Mouse (Mus musculus) hindbrain, embryonic 11.5 days (tissue): ENCODE results near the gene Krtcap2. TPM values are rescaled to one million over a fixed set of nuclear protein-coding genes. Genes with fewer than 3 reads are reported as not detected.
A peak's percentile ranks its signal among the peaks of the same experiment; 100 is the strongest.

Experiments used
- ATAC-seq: fragments of 200-750 bp; cut with Nextera tagmentation; 2 replicates; pipeline ENCODE4 v1.8.0; 2017; ENCODE audit warnings: mild to moderate bottlenecking, moderate TSS enrichment, moderate library complexity; ENCODE audit not compliant: low FRiP score
- DNase-seq: peaks from one replicate; pipeline ENCODE4 v3.0.0-alpha.2; 2015; ENCODE audit warnings: low spot score
- H3K27ac ChIP-seq: fragments of 300-500 bp; sonication (generic); 2 replicates; pipeline ENCODE4 v1.5.1; 2014; ENCODE audit warnings: mild to moderate bottlenecking, low read depth, low read length
- H3K27me3 ChIP-seq: fragments of 300-500 bp; sonication (generic); 2 replicates; pipeline ENCODE4 v1.6.1; 2014; ENCODE audit warnings: mild to moderate bottlenecking, low read length, moderate library complexity, mixed read lengths; ENCODE audit not compliant: control insufficient read depth, insufficient read depth
- H3K36me3 ChIP-seq: fragments of 300-500 bp; sonication (generic); 2 replicates; pipeline ENCODE4 v1.6.1; 2014; ENCODE audit warnings: mild to moderate bottlenecking, low read length, moderate library complexity, mixed read lengths; ENCODE audit not compliant: control insufficient read depth, insufficient read depth
- H3K4me1 ChIP-seq: fragments of 300-500 bp; sonication (generic); replicated peaks from 2 replicates; pipeline ENCODE4 v1.6.1; 2014; ENCODE audit warnings: low read length, mixed read lengths; ENCODE audit not compliant: control insufficient read depth, insufficient read depth
- H3K4me2 ChIP-seq: fragments of 300-500 bp; sonication (generic); replicated peaks from 2 replicates; pipeline ENCODE4 v1.6.1; 2014; ENCODE audit warnings: mild to moderate bottlenecking, low read depth, low read length
- H3K4me3 ChIP-seq: fragments of 300-500 bp; sonication (generic); 2 replicates; pipeline ENCODE4 v1.5.1; 2014; ENCODE audit warnings: low read depth, low read length
- H3K9ac ChIP-seq: fragments of 300-500 bp; sonication (generic); 2 replicates; pipeline ENCODE4 v1.6.1; 2014; ENCODE audit warnings: low read depth, low read length
- H3K9me3 ChIP-seq: fragments of 300-500 bp; sonication (generic); 2 replicates; pipeline ENCODE4 v1.6.1; 2016; ENCODE audit warnings: low read length; ENCODE audit not compliant: control insufficient read depth
- WGBS: fragments of 180-500 bp; shearing (Covaris S2); extraction: QIAGEN DNeasy Blood & Tissue Kit; methylation state at CpG from one replicate; pipeline ENCODE4 v1.1.7; 2014; 5-methylcytosine and 5-hydroxymethylcytosine counted together
- polyA plus RNA-seq: library from polyadenylated mRNA; unstranded; fragments of >200 nt; fragmentation: Nextera tagmentation; extraction: Ambion mirVana; gene quantifications from 2 replicates; pipeline ENCODE4 v1.2.1, GENCODE M21; 2014

The Krtcap2 gene
- polyA plus RNA-seq, 1 experiment from 2014 or later, result 289 TPM

- ATAC-seq (no peak), DNase-seq (no peak)
- Histone ChIP-seq H3K4me2 (no peak overlapping the region), H3K4me1 (peaks cover 13% of the 10 kb centered on the region), H3K9me3 (no peaks in the 10 kb centered on the region), H3K36me3 (no peaks in the 10 kb centered on the region), H3K4me3 (0 out of 2 replicates have a peak overlapping the region, but pooled peaks have one; percentile 12), H3K9ac (no peak overlapping the region), H3K27me3 (peaks cover 38% of the 10 kb centered on the region), H3K27ac (no peak overlapping the region)
- 81% methylated on average over 6 of the region's 7 CpGs for WGBS
Observed at GRCm38 (mm10) chr3:89278107-89278506, 32.3 kb downstream of the Krtcap2 start.

- Histone ChIP-seq H3K9ac (no peak overlapping the region), H3K9me3 (no peaks in the 10 kb centered on the region), H3K4me1 (peaks cover 13% of the 10 kb centered on the region), H3K27ac (no peak overlapping the region), H3K27me3 (peaks cover 38% of the 10 kb centered on the region), H3K4me3 (peak overlapping the region; percentile 38), H3K4me2 (peak overlapping the region; percentile 85), H3K36me3 (no peaks in the 10 kb centered on the region)
- DNase-seq (no peak), ATAC-seq (no peak)
- 21% methylated on average over 8 of the region's 8 CpGs for WGBS
Observed at GRCm38 (mm10) chr3:89278643-89279042, 32.9 kb downstream of the Krtcap2 start.

DNA sequence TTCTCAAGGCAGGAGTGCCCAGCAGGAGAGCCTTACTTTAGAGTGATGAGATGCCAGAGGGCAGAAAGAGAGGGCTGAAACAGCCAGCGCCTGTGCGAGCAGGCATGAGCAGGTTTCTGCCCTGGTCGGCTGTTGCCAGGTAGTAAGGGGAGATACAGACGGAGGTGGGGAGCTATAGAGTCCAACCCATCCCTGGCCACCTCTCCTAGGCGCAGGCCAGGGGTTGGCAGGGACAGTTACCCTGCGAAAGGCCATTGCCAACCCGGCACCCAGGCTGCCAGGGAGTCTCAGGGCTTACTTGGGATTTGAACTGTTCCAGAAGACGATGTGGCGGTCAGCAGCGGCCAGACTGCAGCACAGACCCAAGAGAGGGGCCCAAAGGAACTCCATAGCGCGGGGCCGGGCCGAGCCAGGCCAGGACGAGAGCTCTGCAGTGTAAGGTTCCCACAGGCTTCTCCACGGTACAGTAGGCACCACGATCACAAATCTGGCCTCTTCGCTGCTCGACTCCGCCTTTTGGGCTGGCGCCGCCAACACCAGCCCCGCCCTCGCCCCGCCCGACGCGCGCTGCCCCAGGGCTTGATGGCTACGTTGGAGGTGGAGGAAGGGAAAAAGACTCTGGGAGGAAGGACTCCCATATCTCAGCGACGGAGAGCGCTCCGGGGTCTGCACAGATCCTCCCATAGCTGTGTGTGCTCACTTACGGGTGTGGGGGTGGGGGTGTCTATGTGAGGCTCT is 33.6 kb downstream of the Krtcap2 start:
- H3K27ac ChIP-seq, result no peak overlapping the region
- H3K4me3 ChIP-seq, result peak overlapping the region; percentile 38
- WGBS, result 3% methylated on average over 33 of the region's 35 CpGs
- peak overlapping the region; percentile 35 for H3K9ac ChIP-seq
- H3K4me1 ChIP-seq, result peaks cover 13% of the 10 kb centered on the region
- ATAC-seq (peak; percentile 61), DNase-seq (peak; percentile 83)
- no peaks in the 10 kb centered on the region for H3K9me3 ChIP-seq
- H3K36me3 ChIP-seq, result no peaks in the 10 kb centered on the region
- peaks cover 38% of the 10 kb centered on the region for H3K27me3 ChIP-seq
- peak overlapping the region; percentile 85 for H3K4me2 ChIP-seq

- H3K4me3 ChIP-seq, result peak overlapping the region; percentile 38
- peak; percentile 57 for DNase-seq
- H3K27ac ChIP-seq, result no peak overlapping the region
- peaks cover 13% of the 10 kb centered on the region for H3K4me1 ChIP-seq
- no peaks in the 10 kb centered on the region for H3K9me3 ChIP-seq
- H3K36me3 ChIP-seq, result no peaks in the 10 kb centered on the region
- peak overlapping the region; percentile 85 for H3K4me2 ChIP-seq
- H3K9ac ChIP-seq, result peak overlapping the region; percentile 58
- peak; percentile 39 for ATAC-seq
- WGBS, result under 1% methylated on average over 29 of the region's 29 CpGs
- peaks cover 38% of the 10 kb centered on the region for H3K27me3 ChIP-seq
Observed at GRCm38 (mm10) chr3:89280050-89280605, 34.4 kb downstream of the Krtcap2 start.

DNA sequence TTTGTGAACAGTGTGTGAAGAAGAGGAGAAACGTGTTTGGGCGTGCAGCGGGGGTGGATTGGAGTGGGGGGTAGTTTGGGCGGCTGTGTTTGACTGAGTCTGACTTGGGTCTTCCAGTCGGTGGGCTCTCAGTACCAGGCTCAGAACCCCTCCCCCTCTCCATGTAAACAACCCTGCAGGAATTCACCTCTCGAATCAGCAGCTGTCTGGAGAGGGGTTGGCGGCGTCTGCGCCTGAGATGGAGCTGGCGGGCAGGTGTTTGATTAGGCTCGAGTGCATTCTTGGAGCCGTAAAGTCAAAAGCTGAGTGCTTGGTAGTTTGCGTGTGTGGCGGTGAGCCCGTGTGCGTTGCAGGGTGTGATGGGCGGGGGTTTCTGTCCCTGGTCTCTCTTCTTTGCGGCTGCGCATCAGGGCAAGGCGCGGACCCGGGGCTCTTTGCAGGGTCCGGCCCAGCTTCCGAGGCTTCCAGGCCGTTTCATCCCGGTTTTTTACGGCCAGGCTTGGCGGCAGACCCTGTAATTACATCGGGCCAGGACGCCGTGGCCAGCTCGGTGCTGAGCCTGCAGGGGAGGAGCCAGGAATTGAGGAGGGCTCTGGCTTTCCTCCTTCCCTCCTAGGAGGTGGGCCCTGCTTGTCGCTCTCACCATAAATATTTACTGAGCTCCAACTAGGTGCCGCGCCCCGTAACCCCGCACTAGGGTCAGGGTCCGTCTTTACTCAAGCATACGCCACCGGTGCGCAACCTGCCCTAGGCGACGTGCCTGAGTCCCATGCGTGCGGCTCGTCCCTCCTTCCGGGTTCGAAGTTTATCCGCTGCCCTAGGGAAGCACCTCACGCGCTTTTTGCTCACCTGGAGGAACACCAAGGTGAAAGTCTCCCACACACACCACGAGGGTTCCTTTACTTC is 35.1 kb downstream of the Krtcap2 start, which contains the start of gene Efna1:
TSS of gene Efna1 (minus strand) at position 537 of the 906 bp plus-strand sequence.
- Histone ChIP-seq H3K27me3 (peaks cover 38% of the 10 kb centered on the region), H3K27ac (no peak within 1 kb of the TSS), H3K36me3 (no peaks in the 10 kb centered on the region), H3K4me1 (peaks cover 13% of the 10 kb centered on the region), H3K9me3 (no peaks in the 10 kb centered on the region), H3K4me3 (peak within 1 kb of the TSS; percentile 38), H3K9ac (peak within 1 kb of the TSS; percentile 58), H3K4me2 (peak within 1 kb of the TSS; percentile 85)
- ATAC-seq (peak; percentile 36; the same call in 1 of the 2 replicates), DNase-seq (peak; percentile 62)
- WGBS, result under 1% methylated on average over 52 of the region's 52 CpGs

DNA sequence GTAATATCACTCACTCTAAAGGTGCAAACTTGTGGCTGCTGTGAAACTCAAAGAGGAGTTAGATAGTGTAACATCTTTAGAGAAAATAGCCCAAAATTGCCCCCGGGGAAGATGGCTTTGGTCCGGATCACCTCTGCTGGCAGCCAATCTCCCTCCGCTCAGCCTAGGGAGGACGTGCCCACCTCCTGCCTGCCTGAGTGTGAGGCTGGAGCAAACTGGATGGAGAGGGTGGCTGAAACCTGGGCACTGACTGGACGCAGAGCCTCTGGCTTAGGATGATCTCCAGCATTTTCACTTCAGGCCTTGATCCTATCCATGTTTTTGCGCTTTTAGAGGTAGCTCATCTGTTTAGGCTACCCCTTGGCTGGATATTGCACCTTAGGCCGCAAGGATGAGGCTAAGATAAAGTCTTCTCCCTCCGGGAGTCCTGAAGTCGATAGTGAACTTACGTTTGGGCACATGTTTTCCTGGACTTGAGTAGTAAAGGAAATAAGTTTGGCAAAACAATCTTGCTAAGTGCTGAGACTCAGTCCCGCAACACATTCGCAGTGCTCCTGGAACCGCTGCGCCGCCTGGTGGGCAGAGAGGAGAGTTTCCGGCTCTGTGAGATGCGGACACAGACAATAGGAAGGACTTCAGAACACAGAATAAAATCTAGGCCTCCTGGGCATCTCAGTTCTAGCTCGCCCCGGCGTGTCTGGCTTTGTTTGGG is 36.0 kb downstream of the Krtcap2 start:
- Histone ChIP-seq H3K27me3 (peaks cover 38% of the 10 kb centered on the region), H3K36me3 (no peaks in the 10 kb centered on the region), H3K4me3 (peak overlapping the region; percentile 38), H3K4me2 (peak overlapping the region; percentile 85; the same call in 1 of the 2 replicates), H3K27ac (no peak overlapping the region), H3K9ac (peak overlapping the region; percentile 45), H3K9me3 (no peaks in the 10 kb centered on the region), H3K4me1 (peaks cover 13% of the 10 kb centered on the region)
- DNase-seq, result peak; percentile 97
- 13% methylated on average over 20 of the region's 20 CpGs for WGBS
- no peak for ATAC-seq

- DNase-seq, result no peak
- no peaks in the 10 kb centered on the region for H3K36me3 ChIP-seq
- no peaks in the 10 kb centered on the region for H3K9me3 ChIP-seq
- peaks cover 13% of the 10 kb centered on the region for H3K4me1 ChIP-seq
- 31% methylated on average over 4 of the region's 4 CpGs for WGBS
- H3K9ac ChIP-seq, result peak overlapping the region; percentile 45
- H3K4me2 ChIP-seq, result no peak overlapping the region
- no peak overlapping the region for H3K27ac ChIP-seq
- ATAC-seq, result no peak
- H3K27me3 ChIP-seq, result peaks cover 34% of the 10 kb centered on the region
- no peak overlapping the region for H3K4me3 ChIP-seq
Observed at GRCm38 (mm10) chr3:89282291-89282643, 36.5 kb downstream of the Krtcap2 start.

GRCm38 (mm10) chr3:89284261-89284660 is 38.5 kb downstream of the Krtcap2 start:
- WGBS, result 84% methylated on average over 3 of the region's 3 CpGs
- no peak for ATAC-seq
- no peak for DNase-seq

More at GRCm38 (mm10) chr3:89284261-89284660, 38.5 kb downstream of the Krtcap2 start:
- no peak overlapping the region for H3K9ac ChIP-seq
- H3K27ac ChIP-seq, result no peak overlapping the region
- H3K27me3 ChIP-seq, result peaks cover 25% of the 10 kb centered on the region
- peaks cover 8% of the 10 kb centered on the region for H3K4me1 ChIP-seq
- no peaks in the 10 kb centered on the region for H3K9me3 ChIP-seq
- H3K4me2 ChIP-seq, result no peak overlapping the region
- H3K36me3 ChIP-seq, result no peaks in the 10 kb centered on the region
- H3K4me3 ChIP-seq, result no peak overlapping the region
